Mouse (Mus musculus) bone marrow, adult 2 months (tissue): Measurements from ENCODE around the gene Gnptab.

Experiments
- CTCF ChIP-seq: fragments of 200-500 bp; IDR thresholded peaks from 2 replicates; pipeline ENCODE4 v1.5.1; 2011; ENCODE audit warnings: low read length, control low read depth; ENCODE audit not compliant: control insufficient read depth, insufficient read depth
- POLR2A ChIP-seq: fragments of 200-500 bp; IDR thresholded peaks from 2 replicates; pipeline ENCODE4 v1.6.1; 2011; ENCODE audit warnings: low read depth, mild to moderate bottlenecking, control low read depth, low read length, borderline replicate concordance; ENCODE audit not compliant: control insufficient read depth

DNA sequence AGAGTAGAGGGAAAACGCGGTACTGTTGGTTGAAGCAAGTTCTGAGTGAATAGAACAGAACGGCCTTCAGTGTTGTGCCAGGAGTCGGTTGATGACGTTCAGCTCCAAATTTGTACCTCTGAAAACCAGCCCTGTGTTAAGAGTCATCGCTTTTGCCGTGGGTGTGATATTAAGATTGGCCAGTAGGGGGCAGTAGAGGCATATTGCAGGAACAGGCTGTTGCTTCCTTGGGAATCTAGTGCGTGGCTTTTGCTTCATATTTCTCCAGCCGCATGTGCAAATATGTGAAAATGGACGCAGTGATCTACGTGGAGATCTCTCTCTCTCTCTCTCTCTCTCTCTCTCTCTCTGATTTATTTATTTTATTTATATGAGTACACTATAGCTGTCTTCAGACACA, 2.2 kb upstream of the Gnptab start:
- peak; percentile 76 for TF ChIP-seq CTCF
- no peak for TF ChIP-seq POLR2A
